Mouse (Mus musculus) layer of hippocampus, adult 8-10 months (tissue): ENCODE measurements around the gene Actg1. TPM values are rescaled to one million over a fixed set of nuclear protein-coding genes. Genes with fewer than 3 reads are reported as not detected.

Experiments used
- DNase-seq, 2 experiments: peaks; one replicate each; pipeline ENCODE4 v3.0.0; 2022; ENCODE audit warnings: low spot score in 2 of 2
- total RNA-seq, 4 experiments: library from RNA; stranded (reverse); gene quantifications; 2 replicates each; pipeline ENCODE4 v1.2.4; 2022

Gene Actg1
- total RNA-seq, 4 experiments from 2014 or later = 1,218 to 1,398 (median 1,309) TPM

DNA sequence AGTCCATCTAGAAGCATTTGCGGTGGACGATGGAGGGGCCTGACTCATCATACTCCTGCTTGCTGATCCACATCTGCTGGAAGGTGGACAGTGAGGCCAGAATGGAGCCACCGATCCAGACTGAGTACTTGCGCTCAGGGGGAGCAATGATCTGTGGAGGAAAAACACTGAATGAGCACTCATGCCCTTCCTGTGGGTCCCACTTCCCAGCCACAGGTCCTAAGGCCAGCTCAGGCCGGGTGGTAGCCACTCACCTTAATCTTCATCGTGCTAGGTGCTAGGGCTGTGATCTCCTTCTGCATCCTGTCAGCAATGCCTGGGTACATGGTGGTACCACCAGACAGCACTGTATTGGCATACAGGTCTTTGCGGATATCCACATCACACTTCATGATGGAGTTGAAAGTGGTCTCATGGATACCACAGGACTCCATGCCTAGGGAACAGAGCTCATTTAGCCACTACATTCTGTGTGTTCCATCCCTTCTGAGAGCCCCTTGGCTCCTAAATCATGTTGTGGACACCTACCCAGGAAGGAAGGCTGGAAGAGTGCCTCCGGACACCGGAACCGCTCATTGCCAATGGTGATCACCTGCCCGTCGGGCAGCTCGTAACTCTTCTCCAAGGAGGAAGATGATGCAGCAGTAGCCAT is 1.8 kb downstream of the Actg1 start:
- peak; percentile 4 to 14 for DNase-seq

GRCm38 (mm10) chr11:120345067-120345681 is 3.2 kb downstream of the Actg1 start:
- DNase-seq = peak; percentile 3 to 19

DNA sequence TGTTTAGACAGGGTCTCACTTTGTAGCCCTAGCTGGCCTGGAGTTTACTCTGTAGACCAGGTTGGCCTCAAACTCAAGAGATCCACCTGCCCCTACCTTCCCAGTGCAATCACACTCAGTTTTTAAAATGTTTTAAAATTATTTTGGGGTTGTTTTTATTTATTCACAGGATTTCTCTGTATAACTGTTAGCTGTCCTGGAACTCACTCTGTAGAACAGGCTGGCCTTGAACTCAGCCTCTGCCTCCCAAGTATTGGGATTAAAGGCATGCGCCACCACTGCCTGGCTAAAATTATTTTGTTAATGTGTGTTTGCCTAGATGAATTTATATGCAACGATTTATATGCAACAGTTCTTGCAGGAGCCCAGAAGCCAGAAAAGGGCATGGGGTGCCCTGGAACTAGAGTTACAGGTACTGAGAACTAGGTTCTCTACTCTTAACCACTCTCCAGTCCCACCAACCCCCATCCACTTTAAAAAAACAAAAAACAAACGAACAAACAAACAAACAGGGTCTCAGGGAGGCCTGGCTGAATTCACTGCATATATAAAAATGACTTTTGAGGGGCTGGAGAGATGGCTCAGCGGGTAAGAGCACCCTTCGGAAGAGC is 3.9 kb downstream of the Actg1 start:
- DNase-seq = peak in 1 of 2 experiments; percentile 1

GRCm38 (mm10) chr11:120343519-120344309 is 4.6 kb downstream of the Actg1 start:
- peak; percentile 1 to 18 for DNase-seq

GRCm38 (mm10) chr11:120342656-120343160 is 5.6 kb downstream of the Actg1 start:
- DNase-seq = no peak

GRCm38 (mm10) chr11:120341661-120342060 is 6.7 kb downstream of the Actg1 start:
- DNase-seq = no peak

- DNase-seq = no peak
Observed at GRCm38 (mm10) chr11:120339978-120340513, 8.3 kb downstream of the Actg1 start.

GRCm38 (mm10) chr11:120338786-120339185 is 9.6 kb downstream of the Actg1 start:
- DNase-seq = peak in 1 of 2 experiments; percentile 1

- no peak for DNase-seq
Observed at GRCm38 (mm10) chr11:120337447-120337846, 10.9 kb downstream of the Actg1 start.

DNA sequence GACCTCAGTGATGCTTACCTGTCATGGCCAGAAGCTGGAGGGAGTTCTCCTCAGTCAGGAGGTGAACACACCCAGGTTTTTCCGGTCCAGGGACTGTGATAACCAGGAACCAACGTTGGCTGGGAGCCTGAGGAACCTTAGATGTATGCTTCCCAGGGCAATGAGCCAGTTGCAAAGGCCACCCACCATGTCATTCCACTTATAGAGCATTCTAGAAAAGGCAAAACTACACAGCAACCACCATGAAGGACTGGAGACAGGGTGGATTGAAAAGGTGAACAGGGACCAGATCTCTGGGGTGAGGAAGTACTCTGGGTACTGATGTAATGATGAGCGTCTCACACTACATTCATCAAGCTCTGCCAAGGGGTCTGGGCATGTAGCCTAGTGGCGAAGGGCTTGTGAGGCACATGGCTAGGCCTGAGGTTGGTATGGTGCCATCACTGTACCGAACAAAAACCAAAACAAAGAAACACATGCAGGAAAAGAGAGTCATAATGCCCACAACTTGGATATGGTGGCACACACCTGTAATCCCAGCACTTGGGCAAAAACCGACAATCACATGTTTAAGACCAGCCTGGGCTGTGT is 12.8 kb downstream of the Actg1 start:
- DNase-seq = peak in 1 of 2 experiments; percentile 1

- DNase-seq = no peak
Observed at GRCm38 (mm10) chr11:120320156-120320555, 28.2 kb downstream of the Actg1 start.

- peak in 1 of 2 experiments; percentile 1 for DNase-seq
Observed at GRCm38 (mm10) chr11:120319310-120319709, 29.0 kb downstream of the Actg1 start.

- no peak for DNase-seq
Observed at GRCm38 (mm10) chr11:120317456-120317855, 30.9 kb downstream of the Actg1 start.

DNA sequence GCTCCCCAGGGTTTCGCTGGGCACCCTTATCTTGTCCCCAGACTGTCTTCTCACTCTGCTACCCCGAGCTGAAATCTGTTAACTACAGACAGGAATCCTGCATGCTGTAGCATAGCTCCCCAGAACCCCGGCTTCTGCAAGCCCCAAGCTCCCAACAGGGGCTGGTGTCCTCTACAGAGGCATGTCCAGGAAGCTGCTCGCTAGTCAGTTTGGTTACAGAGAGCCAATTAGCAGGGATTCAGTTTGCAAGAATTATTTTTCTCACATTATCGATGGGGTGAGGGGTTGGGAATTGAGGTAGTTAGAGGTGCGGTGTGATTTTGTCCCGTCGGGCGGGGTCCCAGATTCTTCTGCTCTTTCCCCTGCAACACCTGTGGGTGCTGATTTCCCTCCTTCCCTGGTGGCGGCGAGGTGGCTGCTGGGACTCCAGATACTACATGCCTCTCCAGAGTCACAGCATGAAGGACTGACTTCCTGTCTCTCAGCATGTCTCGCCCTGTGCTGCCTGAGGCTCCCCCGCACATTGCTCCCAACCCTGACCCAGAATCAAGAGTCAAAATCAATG is 31.6 kb downstream of the Actg1 start:
- DNase-seq = peak in 1 of 2 experiments; percentile 5

GRCm38 (mm10) chr11:120315832-120316689 is 32.3 kb downstream of the Actg1 start:
- peak; percentile 96 for DNase-seq

DNA sequence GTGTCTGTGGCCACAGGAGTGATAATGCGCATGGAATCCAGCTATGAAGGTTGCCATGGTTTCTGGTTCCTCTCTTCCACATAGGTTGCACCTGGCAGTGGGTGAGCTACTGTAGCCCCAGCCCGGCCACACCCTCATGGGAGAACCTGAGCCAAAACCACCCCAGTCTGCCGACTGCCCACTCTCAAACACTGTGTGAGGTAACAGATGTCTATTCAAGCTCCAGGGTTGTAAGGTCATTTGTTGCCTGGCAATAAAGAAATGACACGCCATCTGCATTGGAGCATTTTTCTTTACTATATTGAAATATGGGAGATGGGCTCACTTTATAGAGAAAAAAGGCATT is 33.0 kb downstream of the Actg1 start:
- peak in 1 of 2 experiments; percentile 42 for DNase-seq

DNA sequence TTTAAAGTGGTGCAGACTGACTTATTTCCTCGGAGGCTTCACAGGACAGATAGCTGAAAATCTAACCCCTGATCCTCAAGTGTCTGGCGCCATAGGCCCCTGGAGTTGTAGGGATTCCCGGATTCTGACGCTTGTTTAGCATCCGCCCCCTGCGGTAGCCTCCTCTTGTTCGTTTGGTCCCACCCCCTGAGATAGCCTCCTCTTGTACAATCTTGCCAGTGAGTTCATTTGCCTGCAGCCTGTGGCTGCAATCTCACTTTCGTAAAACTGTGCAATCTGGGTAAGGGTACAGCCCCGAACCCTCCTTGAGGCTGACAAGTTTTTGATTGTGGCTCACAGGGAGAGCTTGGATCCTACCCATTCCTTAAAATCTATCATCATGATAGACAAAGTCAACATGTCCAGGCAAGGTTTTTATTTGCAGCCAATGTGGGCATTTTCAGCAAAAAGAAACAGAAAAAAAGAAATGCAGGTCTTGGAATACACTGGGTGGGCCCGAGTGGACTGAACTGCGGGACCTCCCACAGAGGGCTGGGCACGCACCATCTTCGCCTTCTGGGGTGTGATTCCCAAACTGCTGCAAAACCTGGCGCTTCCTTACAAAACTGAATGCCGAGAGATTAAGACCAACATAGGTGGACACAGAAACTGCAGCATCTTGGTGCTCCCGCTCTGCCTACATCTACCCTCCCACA is 33.5 kb downstream of the Actg1 start:
- peak in 1 of 2 experiments; percentile 3 for DNase-seq

GRCm38 (mm10) chr11:120313906-120314685 is 34.2 kb downstream of the Actg1 start:
- peak in 1 of 2 experiments; percentile 1 for DNase-seq
